Comparison of ENCODE assay signal across 10 mouse cellular contexts in the genomic region with DNA sequence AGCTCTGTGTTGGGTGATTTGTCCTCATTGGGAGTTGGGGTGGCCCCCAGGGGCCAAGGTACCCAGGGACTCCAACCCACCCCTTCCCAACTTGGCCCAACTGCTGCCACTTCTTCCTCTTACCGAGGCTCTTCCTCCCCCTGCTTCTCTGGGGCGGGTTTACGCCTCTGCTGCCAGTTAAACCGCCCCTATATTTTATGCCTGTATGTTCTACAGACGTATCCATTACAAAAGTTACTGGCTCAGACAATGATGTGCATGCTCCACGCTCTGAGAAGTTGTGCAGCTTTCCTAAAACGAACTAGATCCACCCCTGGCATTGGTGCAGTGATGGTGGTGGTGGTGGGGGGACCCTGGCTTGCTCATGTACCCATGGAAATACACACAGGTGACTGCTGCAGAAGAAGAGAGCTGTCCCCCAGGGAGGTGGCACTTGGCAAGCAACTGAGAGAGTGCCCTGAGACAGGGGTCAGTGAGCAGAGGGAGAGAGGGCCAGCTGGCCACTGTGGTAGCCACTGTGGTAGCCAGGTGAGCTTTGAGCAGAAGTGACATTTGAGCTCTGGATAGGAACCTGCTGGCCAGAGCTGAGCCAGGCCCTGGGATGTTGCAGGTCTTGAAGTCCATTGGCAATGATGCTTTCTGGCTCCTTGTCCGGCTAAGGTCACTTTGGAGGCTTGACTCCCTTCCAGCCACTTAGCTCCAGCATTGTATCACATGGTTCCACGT. TPM values are rescaled to one million over a fixed set of nuclear protein-coding genes. Genes with fewer than 3 reads are reported as not detected.
DNase-seq lines count a peak whose midpoint lies in the region; ATAC-seq lines count a peak whose summit lies in the region.
"Had no signal": no experiment of that assay in that cellular context is flagged by ENCODE, and none has a peak within 500 bp of the region (broad histone marks: within the 10 kb centered on the region; RNA-seq: fewer than 3 reads in every experiment).

No protein-coding gene starts in this region.

- no peak overlapping the region for H3K4me2 ChIP-seq in hindbrain, embryonic 14.5 days (replicated peaks)
- no peak overlapping the region for H3K4me2 ChIP-seq in embryonic facial prominence, embryonic 15.5 days (replicated peaks)
- no peak overlapping the region for H3K4me2 ChIP-seq in liver, embryonic 15.5 days

- H3K9ac ChIP-seq in hindbrain, embryonic 14.5 days, result no peak overlapping the region
- H3K9ac ChIP-seq in embryonic facial prominence, embryonic 15.5 days, result no peak overlapping the region
- H3K9ac ChIP-seq in liver, embryonic 15.5 days, result 0 out of 2 replicates have a peak overlapping the region, but pooled peaks have one; percentile 47

- no peak overlapping the region for H3K4me3 ChIP-seq in hindbrain, embryonic 10.5 days
- H3K4me3 ChIP-seq in hindbrain, embryonic 14.5 days (replicated peaks; ENCODE audit: low read length), result no peak overlapping the region
- H3K4me3 ChIP-seq in embryonic facial prominence, embryonic 15.5 days (replicated peaks), result no peak overlapping the region
- no peak overlapping the region for H3K4me3 ChIP-seq in liver, embryonic 15.5 days (replicated peaks)

- H3K27ac ChIP-seq in hindbrain, embryonic 10.5 days, result 0 out of 2 replicates have a peak overlapping the region, but pooled peaks have one; percentile 53
- no peak overlapping the region for H3K27ac ChIP-seq in hindbrain, embryonic 14.5 days
- H3K27ac ChIP-seq in embryonic facial prominence, embryonic 15.5 days (replicated peaks), result peak overlapping the region; percentile 11; the same call in 1 of the 2 replicates
- peak overlapping the region; percentile 89 for H3K27ac ChIP-seq in liver, embryonic 15.5 days (replicated peaks)

- H3K36me3 ChIP-seq in hindbrain, embryonic 10.5 days, result no peaks in the 10 kb centered on the region
- H3K36me3 ChIP-seq in hindbrain, embryonic 14.5 days (replicated peaks; ENCODE audit: control insufficient read depth, insufficient read depth), result no peaks in the 10 kb centered on the region
- H3K36me3 ChIP-seq in embryonic facial prominence, embryonic 15.5 days, result no peaks in the 10 kb centered on the region
- peaks cover 78% of the 10 kb centered on the region for H3K36me3 ChIP-seq in liver, embryonic 15.5 days (replicated peaks)

- peaks cover 13% of the 10 kb centered on the region for H3K4me1 ChIP-seq in hindbrain, embryonic 10.5 days (replicated peaks)
- H3K4me1 ChIP-seq in hindbrain, embryonic 14.5 days (replicated peaks; ENCODE audit: control insufficient read depth, insufficient read depth, low read length), result peaks cover 11% of the 10 kb centered on the region; the same call in 1 of the 2 replicates
- peaks cover 30% of the 10 kb centered on the region for H3K4me1 ChIP-seq in embryonic facial prominence, embryonic 15.5 days
- peaks cover 81% of the 10 kb centered on the region for H3K4me1 ChIP-seq in liver, embryonic 15.5 days (replicated peaks)

- 76% methylated on average over 9 of the region's 9 CpGs for WGBS in hindbrain, embryonic 10.5 days
- WGBS in hindbrain, embryonic 14.5 days, result 84% methylated on average over 9 of the region's 9 CpGs
- WGBS in embryonic facial prominence, embryonic 15.5 days, result 58% methylated on average over 9 of the region's 9 CpGs
- WGBS in liver, embryonic 15.5 days (ENCODE audit: insufficient replicate concordance), result 68% methylated on average over 9 of the region's 9 CpGs

- no peaks in the 10 kb centered on the region for H3K9me3 ChIP-seq in hindbrain, embryonic 10.5 days
- H3K9me3 ChIP-seq in hindbrain, embryonic 14.5 days (ENCODE audit: control insufficient read depth, low read length), result no peaks in the 10 kb centered on the region
- H3K9me3 ChIP-seq in embryonic facial prominence, embryonic 15.5 days (replicated peaks), result no peaks in the 10 kb centered on the region
- H3K9me3 ChIP-seq in liver, embryonic 15.5 days (replicated peaks), result no peaks in the 10 kb centered on the region

- no peaks in the 10 kb centered on the region for H3K27me3 ChIP-seq in hindbrain, embryonic 10.5 days (ENCODE audit: insufficient read depth, poor library complexity, severe bottlenecking)
- no peaks in the 10 kb centered on the region for H3K27me3 ChIP-seq in hindbrain, embryonic 14.5 days (ENCODE audit: control insufficient read depth, insufficient read depth, low read length)
- no peaks in the 10 kb centered on the region for H3K27me3 ChIP-seq in embryonic facial prominence, embryonic 15.5 days
- H3K27me3 ChIP-seq in liver, embryonic 15.5 days, result no peaks in the 10 kb centered on the region

- no peak for ATAC-seq in hindbrain, embryonic 14.5 days (ENCODE audit: low FRiP score)
- no peak for ATAC-seq in embryonic facial prominence, embryonic 15.5 days (ENCODE audit: insufficient number of reproducible peaks, low FRiP score, low TSS enrichment, low read depth)
- no peak for ATAC-seq in liver, embryonic 15.5 days (ENCODE audit: insufficient read depth)
- ATAC-seq: activated CD4-positive, CD25-positive, alpha-beta regulatory T cell, adult 4 months had no signal

- no peak for DNase-seq in hindbrain, embryonic 10.5 days (ENCODE audit: low spot score)
- no peak for DNase-seq in hindbrain, embryonic 14.5 days (ENCODE audit: low spot score)
- DNase-seq in cerebellum, postnatal 14 days, result peak; percentile 58 to 59
- DNase-seq in adrenal gland, adult 2 months, result no peak
- DNase-seq in spleen, postnatal 36 days (ENCODE audit: low spot score in 2 of 2), result no peak
- DNase-seq: lung, postnatal 10 days; right cerebral cortex, postnatal 25 days had no signal

RNA-seq across cellular contexts. Expression of a gene that starts 18.2 kb away (rescaled TPM):
- polyA plus RNA-seq in hindbrain, embryonic 10.5 days (2016; fragmentation: Nextera tagmentation; extraction: Ambion mirVana), result 4.3 and 10.2 TPM in 2 replicates
- 51.1 and 51.3 TPM in 2 replicates for polyA plus RNA-seq in hindbrain, embryonic 14.5 days (2014; fragmentation: Nextera tagmentation; extraction: Ambion mirVana)
- 28.7 and 31.6 TPM in 2 replicates for polyA plus RNA-seq in embryonic facial prominence, embryonic 15.5 days (2015; fragmentation: Nextera tagmentation; extraction: Ambion mirVana)
- polyA plus RNA-seq in liver, embryonic 15.5 days (2015; fragmentation: Nextera tagmentation; extraction: Ambion mirVana), result 69.7 and 71.6 TPM in 2 replicates
- total RNA-seq in adrenal gland, adult 2 months (2021), result 100 to 1,000 TPM; 192 to 194 TPM
- polyA plus RNA-seq in adrenal gland, adult 2 months (2012; rRNA removed), result 360 and 467 TPM in 2 replicates

Comparison
In these comparisons a context has a peak if more than half of its experiments do, and no peak if none do; other contexts are left out.
1. DNase-seq: peak in cerebellum, postnatal 14 days (2 of 2); none in hindbrain, embryonic 10.5 days (single experiment), hindbrain, embryonic 14.5 days (single experiment), adrenal gland, adult 2 months (single experiment) and spleen, postnatal 36 days (0 of 2).